Mouse (Mus musculus) limb, embryonic 14.5 days (tissue): ENCODE results near the gene Macrod2. TPM values are rescaled to one million over a fixed set of nuclear protein-coding genes. Genes with fewer than 3 reads are reported as not detected.

Experiments used
- ATAC-seq: fragments of 200-750 bp; cut with Nextera tagmentation; 2 replicates; pipeline ENCODE4 v1.8.0; 2017; ENCODE audit warnings: low read depth, moderate number of reproducible peaks, moderate TSS enrichment; ENCODE audit not compliant: low FRiP score
- DNase-seq: peaks from one replicate; pipeline ENCODE4 v3.0.0-alpha.2; 2015; ENCODE audit warnings: low spot score
- H3K27ac ChIP-seq: fragments of 300-500 bp; sonication (generic); replicated peaks from 2 replicates; pipeline ENCODE4 v1.5.1; 2014; ENCODE audit warnings: low read depth, mild to moderate bottlenecking, low read length, moderate library complexity, mixed read lengths
- H3K27me3 ChIP-seq: fragments of 300-500 bp; sonication (generic); 2 replicates; pipeline ENCODE4 v1.6.1; 2014; ENCODE audit warnings: low read length, mixed read lengths; ENCODE audit not compliant: control insufficient read depth, insufficient read depth
- H3K36me3 ChIP-seq: fragments of 300-500 bp; sonication (generic); 2 replicates; pipeline ENCODE4 v1.6.1; 2014; ENCODE audit warnings: mild to moderate bottlenecking, low read length, moderate library complexity, mixed read lengths; ENCODE audit not compliant: control insufficient read depth, insufficient read depth
- H3K4me1 ChIP-seq: fragments of 300-500 bp; sonication (generic); 2 replicates; pipeline ENCODE4 v1.6.1; 2014; ENCODE audit warnings: antibody characterized with exemption, low read length, mixed read lengths; ENCODE audit not compliant: control insufficient read depth, insufficient read depth
- H3K4me2 ChIP-seq: fragments of 300-500 bp; sonication (generic); replicated peaks from 2 replicates; pipeline ENCODE4 v1.6.1; 2014; ENCODE audit warnings: low read depth, mild to moderate bottlenecking, low read length, moderate library complexity; ENCODE audit not compliant: severe bottlenecking
- H3K4me3 ChIP-seq: fragments of 300-500 bp; sonication (generic); replicated peaks from 2 replicates; pipeline ENCODE4 v1.5.1; 2014; ENCODE audit warnings: low read length
- H3K9ac ChIP-seq: fragments of 300-500 bp; sonication (generic); 2 replicates; pipeline ENCODE4 v1.6.1; 2014; ENCODE audit warnings: mild to moderate bottlenecking, low read depth, low read length, moderate library complexity; ENCODE audit not compliant: severe bottlenecking
- H3K9me3 ChIP-seq: fragments of 300-500 bp; sonication (generic); 2 replicates; pipeline ENCODE4 v1.6.1; 2016; ENCODE audit warnings: low read length; ENCODE audit not compliant: control insufficient read depth
- POLR2A ChIP-seq: fragments of 200-500 bp; IDR thresholded peaks from 2 replicates; pipeline ENCODE4 v1.8.0; 2012; ENCODE audit warnings: inconsistent platforms, mild to moderate bottlenecking, moderate library complexity, borderline replicate concordance; ENCODE audit not compliant: insufficient read depth, insufficient read length; ENCODE audit errors: extremely low read depth
- WGBS: fragments of 180-500 bp; shearing (Covaris S2); extraction: QIAGEN DNeasy Blood & Tissue Kit; methylation state at CpG from one replicate; pipeline ENCODE4 v1.1.7; 2014; 5-methylcytosine and 5-hydroxymethylcytosine counted together
- polyA plus RNA-seq, 2 experiments: library from polyadenylated mRNA; depleted of rRNA in 1 of 2; stranded (reverse) in 1 of 2; unstranded in 1 of 2; fragments of >200 nt; fragmentation: Nextera tagmentation in 1 of 2; extraction: Ambion mirVana in 1 of 2; gene quantifications; 2 replicates each; pipeline versions ENCODE4 v1.2.1 to v1.2.3; 2012 to 2014

Macrod2 gene
- polyA plus RNA-seq, 2 experiments: 8.5 to 24.5 TPM

DNA sequence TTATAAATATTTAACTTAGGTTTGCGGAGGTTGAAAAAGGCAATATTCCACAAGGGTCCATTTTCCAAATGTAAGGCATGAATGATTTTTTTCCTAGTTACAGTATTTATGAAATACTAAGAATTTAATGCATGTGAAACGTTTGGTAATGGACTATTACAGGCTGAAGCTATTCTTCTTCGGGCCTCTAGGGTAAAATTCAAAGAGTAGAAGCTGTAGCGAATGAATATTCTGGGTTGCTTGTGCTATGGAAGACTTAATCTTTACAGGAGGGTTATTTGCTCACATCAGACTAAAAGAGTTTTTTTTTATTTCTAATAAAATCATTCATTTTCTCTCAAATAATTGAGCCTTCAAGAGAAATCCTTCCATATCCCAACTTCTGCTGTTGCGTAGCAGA lies 1039.0 kb downstream of the Macrod2 start:
- H3K27ac ChIP-seq: no peak overlapping the region
- WGBS: 82% methylated on average over 5 of the region's 5 CpGs

DNA sequence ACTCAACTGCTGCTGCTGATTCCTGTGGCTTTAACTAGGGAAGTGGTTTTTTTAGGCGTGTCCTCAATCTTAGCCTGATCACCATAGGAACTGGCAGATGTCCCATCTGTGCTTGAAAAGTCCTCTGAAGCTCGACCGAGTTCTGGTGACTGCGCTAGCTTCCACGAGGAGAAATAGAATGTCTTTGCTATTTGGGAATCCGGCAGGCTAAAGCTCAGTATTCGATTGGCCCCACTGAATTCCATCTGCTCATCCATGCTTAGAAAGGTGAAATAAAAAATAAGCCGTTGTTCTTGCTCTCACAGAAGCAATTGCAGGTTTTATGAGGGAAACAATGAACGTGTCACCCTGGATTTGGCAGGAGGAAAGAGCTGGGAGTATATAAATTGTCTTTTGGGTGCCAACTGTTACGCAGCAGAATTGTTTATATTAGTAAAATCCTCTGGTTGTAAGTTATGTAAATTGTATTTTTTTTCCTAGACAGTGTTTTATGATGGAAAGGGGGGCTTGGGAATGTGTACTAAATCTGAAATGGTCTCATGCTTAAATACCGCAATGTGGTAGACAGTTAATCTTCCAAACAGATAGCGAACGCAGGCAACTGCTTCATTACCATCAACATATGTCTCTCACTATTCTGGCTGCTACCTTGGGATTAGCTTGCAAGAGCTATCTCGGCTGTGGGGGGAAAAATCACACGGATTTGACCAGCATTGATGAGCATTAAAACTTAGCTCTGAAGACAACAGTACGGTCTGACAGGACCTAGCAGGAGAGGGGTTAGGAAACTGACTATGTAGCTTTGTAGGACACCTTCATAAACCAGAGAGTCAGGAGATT lies 1039.8 kb downstream of the Macrod2 start:
- 63% methylated on average over 16 of the region's 16 CpGs for WGBS
- H3K27me3 ChIP-seq: no peaks in the 10 kb centered on the region
- H3K9me3 ChIP-seq: no peaks in the 10 kb centered on the region
- no peak overlapping the region for H3K4me3 ChIP-seq
- H3K9ac ChIP-seq: no peak overlapping the region
- H3K36me3 ChIP-seq: no peaks in the 10 kb centered on the region
- no peak overlapping the region for H3K4me2 ChIP-seq
- ATAC-seq (no peak), DNase-seq (peak; percentile 45)
- no peaks in the 10 kb centered on the region for H3K4me1 ChIP-seq
- TF ChIP-seq POLR2A: no peak
- no peak overlapping the region for H3K27ac ChIP-seq

More for the DNA sequence above, 1039.0 kb downstream of the Macrod2 start:
- ATAC-seq: no peak
- Histone ChIP-seq H3K36me3 (no peaks in the 10 kb centered on the region), H3K4me2 (no peak overlapping the region), H3K9me3 (no peaks in the 10 kb centered on the region), H3K9ac (no peak overlapping the region), H3K4me1 (no peaks in the 10 kb centered on the region), H3K27me3 (no peaks in the 10 kb centered on the region), H3K4me3 (no peak overlapping the region)
- no peak for DNase-seq
- TF ChIP-seq POLR2A: no peak

DNA sequence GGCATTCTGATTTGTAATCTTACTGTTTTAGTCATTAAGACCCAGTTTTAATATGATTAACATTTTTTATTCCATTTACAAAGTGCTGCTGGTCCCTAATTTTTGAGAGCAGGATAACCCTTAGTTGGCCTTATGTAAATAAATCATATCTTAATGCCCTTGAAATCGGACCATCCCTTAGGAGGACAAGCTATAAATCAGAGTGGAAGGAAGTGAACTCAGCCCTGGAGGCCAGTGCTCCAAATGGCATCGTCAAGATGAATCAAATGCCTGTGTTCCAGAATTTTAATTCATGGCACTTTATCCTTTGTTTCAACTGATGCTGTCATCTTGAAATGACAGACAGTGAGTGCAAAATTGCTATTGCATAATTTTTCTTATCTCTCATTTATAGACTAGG lies 1046.8 kb downstream of the Macrod2 start:
- Histone ChIP-seq H3K4me1 (no peaks in the 10 kb centered on the region), H3K27ac (no peak overlapping the region), H3K9me3 (no peaks in the 10 kb centered on the region), H3K4me3 (no peak overlapping the region), H3K9ac (no peak overlapping the region), H3K27me3 (no peaks in the 10 kb centered on the region), H3K36me3 (no peaks in the 10 kb centered on the region), H3K4me2 (no peak overlapping the region)
- WGBS: 42% methylated on average over 2 of the region's 2 CpGs
- ATAC-seq: no peak
- TF ChIP-seq POLR2A: no peak
- no peak for DNase-seq

DNA sequence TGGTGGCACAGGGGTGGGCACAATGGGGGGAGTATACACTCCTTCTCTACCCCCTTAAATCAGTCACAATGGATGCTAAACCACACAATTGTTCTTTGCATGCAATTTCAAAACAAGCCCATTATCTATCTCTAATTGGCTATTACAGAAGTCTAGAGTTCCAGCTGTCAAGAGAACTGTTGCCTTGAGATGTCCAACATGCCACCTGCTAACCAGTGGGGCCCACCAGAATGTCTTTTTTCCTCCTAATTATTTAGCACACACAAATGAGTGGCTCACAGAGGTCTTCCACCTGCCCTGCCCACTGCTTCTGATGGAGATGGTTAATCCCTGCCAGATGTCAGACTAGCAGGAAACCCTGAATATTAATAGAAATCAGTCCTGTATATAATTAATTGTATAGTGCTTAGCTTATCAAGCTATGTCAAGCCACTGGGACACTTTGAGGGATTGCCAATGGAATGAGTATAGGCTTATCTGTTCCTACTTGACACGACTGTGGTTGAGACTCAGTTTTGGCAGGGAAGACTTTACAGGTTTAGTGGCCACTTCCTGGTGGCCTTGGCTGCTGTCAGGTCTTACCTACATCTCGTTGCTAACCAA lies 1054.1 kb downstream of the Macrod2 start:
- Histone ChIP-seq H3K27ac (no peak overlapping the region), H3K9ac (no peak overlapping the region), H3K4me1 (no peaks in the 10 kb centered on the region), H3K36me3 (no peaks in the 10 kb centered on the region), H3K27me3 (no peaks in the 10 kb centered on the region), H3K9me3 (no peaks in the 10 kb centered on the region), H3K4me2 (no peak overlapping the region), H3K4me3 (no peak overlapping the region)
- ATAC-seq (no peak), DNase-seq (no peak)
- WGBS: 78% methylated on average over 2 of the region's 2 CpGs
- TF ChIP-seq POLR2A: no peak

DNA sequence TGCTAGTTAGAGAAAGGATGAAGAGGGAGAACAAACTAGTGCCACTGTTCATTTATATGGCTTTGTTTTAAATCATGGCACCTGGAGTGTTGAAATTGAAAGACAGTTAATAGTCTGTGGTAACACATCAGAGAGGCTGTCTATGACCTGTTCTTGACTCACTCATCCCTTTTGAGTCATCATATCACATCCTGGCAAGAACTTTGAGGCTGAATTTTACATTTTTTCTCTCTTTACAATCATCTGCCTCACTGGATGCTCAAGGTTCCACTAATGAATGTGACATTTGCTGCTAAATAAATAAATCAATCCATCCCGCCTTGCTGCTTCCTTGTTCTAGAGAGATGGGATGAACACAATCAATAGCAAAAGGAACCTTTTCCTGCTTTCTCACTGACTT lies 1068.8 kb downstream of the Macrod2 start:
- WGBS: 97% methylated on average over 1 of the region's 1 CpGs
- DNase-seq: no peak

More for the DNA sequence above, 1068.8 kb downstream of the Macrod2 start:
- Histone ChIP-seq H3K27ac (no peak overlapping the region), H3K9ac (no peak overlapping the region), H3K27me3 (no peaks in the 10 kb centered on the region), H3K4me2 (no peak overlapping the region), H3K4me3 (no peak overlapping the region), H3K9me3 (no peaks in the 10 kb centered on the region), H3K4me1 (no peaks in the 10 kb centered on the region), H3K36me3 (no peaks in the 10 kb centered on the region)
- no peak for TF ChIP-seq POLR2A
- ATAC-seq: no peak
